Mouse (Mus musculus) liver, adult 2 months (tissue): ENCODE results near the gene Dok3.

ENCODE experiments used
- CTCF ChIP-seq: fragments of 200-500 bp; IDR thresholded peaks from 2 replicates; pipeline ENCODE4 v1.5.1; 2011; ENCODE audit warnings: low read depth, low read length, control low read depth
- POLR2A ChIP-seq: fragments of 200-500 bp; IDR thresholded peaks from 2 replicates; pipeline ENCODE4 v1.6.1; 2011; ENCODE audit warnings: low read length, control low read depth; ENCODE audit not compliant: insufficient read depth; ENCODE audit errors: extremely low read depth

GRCm38 (mm10) chr13:55548426-55548825 lies 19.3 kb upstream of the Dok3 start:
- TF ChIP-seq POLR2A (no peak), CTCF (no peak)
